Mouse (Mus musculus): ENCODE data around the gene Atp2a3. TPM values are rescaled to one million over a fixed set of nuclear protein-coding genes. Genes with fewer than 3 reads are reported as not detected.
A peak's percentile ranks its signal among the peaks of the same experiment; 100 is the strongest.

Atp2a3 gene
- polyA plus RNA-seq, 1 experiment from 2014 or later = 1.2 TPM

- Histone ChIP-seq H3K9ac (replicated peaks) (no peak overlapping the region), H3K4me3 (no peak overlapping the region), H3K4me1 (peaks cover 7% of the 10 kb centered on the region; the same call in 1 of the 2 replicates), H3K4me2 (replicated peaks) (no peak overlapping the region), H3K27ac (replicated peaks) (no peak overlapping the region), H3K27me3 (peaks cover 32% of the 10 kb centered on the region), H3K36me3 (no peaks in the 10 kb centered on the region), H3K9me3 (no peaks in the 10 kb centered on the region)
- 59% methylated on average over 7 of the region's 7 CpGs for WGBS
- ATAC-seq (ENCODE audit: low FRiP score, low read depth) = no peak
These were observed 63.4 kb downstream of the Atp2a3 start for GRCm38 (mm10) chr11:73024236-73024904.

GRCm38 (mm10) chr11:73026961-73027360 lies 66.0 kb downstream of the Atp2a3 start:
- Histone ChIP-seq H3K27ac (replicated peaks) (no peak overlapping the region), H3K4me2 (replicated peaks) (no peak overlapping the region), H3K9ac (replicated peaks) (no peak overlapping the region), H3K27me3 (peaks cover 13% of the 10 kb centered on the region), H3K4me1 (peaks cover 13% of the 10 kb centered on the region), H3K36me3 (no peaks in the 10 kb centered on the region), H3K9me3 (no peaks in the 10 kb centered on the region), H3K4me3 (no peak overlapping the region)
- WGBS = 57% methylated on average over 8 of the region's 8 CpGs
- no peak for ATAC-seq (ENCODE audit: low FRiP score, low read depth)

GRCm38 (mm10) chr11:73030821-73031498 lies 70.0 kb downstream of the Atp2a3 start:
- Histone ChIP-seq H3K9me3 (no peaks in the 10 kb centered on the region), H3K4me1 (peaks cover 9% of the 10 kb centered on the region), H3K27ac (replicated peaks) (peak overlapping the region; percentile 71), H3K27me3 (peaks cover 6% of the 10 kb centered on the region; the same call in 1 of the 2 replicates), H3K36me3 (no peaks in the 10 kb centered on the region), H3K9ac (replicated peaks) (peak overlapping the region; percentile 59; the same call in 1 of the 2 replicates), H3K4me2 (replicated peaks) (peak overlapping the region; percentile 55), H3K4me3 (peak overlapping the region; percentile 30)
- ATAC-seq (ENCODE audit: low FRiP score, low read depth) = peak; percentile 89
- WGBS = 30% methylated on average over 20 of the region's 20 CpGs

GRCm38 (mm10) chr11:73031536-73031935 lies 70.6 kb downstream of the Atp2a3 start:
- WGBS = 63% methylated on average over 5 of the region's 5 CpGs
- Histone ChIP-seq H3K4me2 (replicated peaks) (peak overlapping the region; percentile 55), H3K4me3 (peak overlapping the region; percentile 30; the same call in 1 of the 2 replicates)

GRCm38 (mm10) chr11:73036077-73036476 lies 75.1 kb downstream of the Atp2a3 start:
- Histone ChIP-seq H3K9ac (replicated peaks) (no peak overlapping the region), H3K4me1 (peaks cover 14% of the 10 kb centered on the region), H3K9me3 (no peaks in the 10 kb centered on the region), H3K4me3 (no peak overlapping the region), H3K4me2 (replicated peaks) (no peak overlapping the region), H3K36me3 (peaks cover 4% of the 10 kb centered on the region; the same call in 1 of the 2 replicates), H3K27me3 (peaks cover 6% of the 10 kb centered on the region; the same call in 1 of the 2 replicates), H3K27ac (replicated peaks) (no peak overlapping the region)
- ATAC-seq (ENCODE audit: low FRiP score, low read depth) = no peak
- 90% methylated on average over 7 of the region's 7 CpGs for WGBS

More at GRCm38 (mm10) chr11:73031536-73031935, 70.6 kb downstream of the Atp2a3 start:
- ATAC-seq (ENCODE audit: low FRiP score, low read depth) = 0 out of 2 replicates have a peak, but pooled peaks have one; percentile 10
- peaks cover 6% of the 10 kb centered on the region; the same call in 1 of the 2 replicates for H3K27me3 ChIP-seq
- peaks cover 9% of the 10 kb centered on the region for H3K4me1 ChIP-seq
- no peaks in the 10 kb centered on the region for H3K36me3 ChIP-seq
- no peak overlapping the region for H3K9ac ChIP-seq (replicated peaks)
- no peaks in the 10 kb centered on the region for H3K9me3 ChIP-seq
- peak overlapping the region; percentile 71 for H3K27ac ChIP-seq (replicated peaks)

- no peak overlapping the region for H3K4me3 ChIP-seq
- H3K4me2 ChIP-seq (replicated peaks) = no peak overlapping the region
- H3K4me1 ChIP-seq = 0 out of 2 replicates have a peak, but pooled peaks cover 6% of the 10 kb centered on the region
- no peak for ATAC-seq (ENCODE audit: low FRiP score, low read depth)
- H3K27me3 ChIP-seq = peaks cover 1% of the 10 kb centered on the region; the same call in 1 of the 2 replicates
- peaks cover 4% of the 10 kb centered on the region; the same call in 1 of the 2 replicates for H3K36me3 ChIP-seq
- no peaks in the 10 kb centered on the region for H3K9me3 ChIP-seq
- H3K27ac ChIP-seq (replicated peaks) = no peak overlapping the region
- 67% methylated on average over 6 of the region's 6 CpGs for WGBS
- H3K9ac ChIP-seq (replicated peaks) = no peak overlapping the region
These were observed 75.9 kb downstream of the Atp2a3 start for GRCm38 (mm10) chr11:73036889-73037288.

GRCm38 (mm10) chr11:73037691-73038090 lies 76.7 kb downstream of the Atp2a3 start:
- Histone ChIP-seq H3K9ac (replicated peaks) (no peak overlapping the region), H3K27me3 (no peaks in the 10 kb centered on the region), H3K9me3 (no peaks in the 10 kb centered on the region), H3K36me3 (peaks cover 4% of the 10 kb centered on the region; the same call in 1 of the 2 replicates), H3K4me1 (0 out of 2 replicates have a peak, but pooled peaks cover 6% of the 10 kb centered on the region), H3K4me2 (replicated peaks) (no peak overlapping the region), H3K4me3 (no peak overlapping the region), H3K27ac (replicated peaks) (no peak overlapping the region)
- WGBS = 89% methylated on average over 3 of the region's 3 CpGs
- ATAC-seq (ENCODE audit: low FRiP score, low read depth) = no peak

GRCm38 (mm10) chr11:73039102-73039799 lies 78.3 kb downstream of the Atp2a3 start:
- peak; percentile 39; the same call in 1 of the 2 replicates for ATAC-seq (ENCODE audit: low FRiP score, low read depth)
- Histone ChIP-seq H3K4me1 (0 out of 2 replicates have a peak, but pooled peaks cover 6% of the 10 kb centered on the region), H3K27me3 (no peaks in the 10 kb centered on the region), H3K9ac (replicated peaks) (no peak overlapping the region), H3K9me3 (no peaks in the 10 kb centered on the region), H3K27ac (replicated peaks) (no peak overlapping the region), H3K4me3 (no peak overlapping the region), H3K4me2 (replicated peaks) (no peak overlapping the region), H3K36me3 (peaks cover 4% of the 10 kb centered on the region; the same call in 1 of the 2 replicates)
- 64% methylated on average over 9 of the region's 9 CpGs for WGBS

Small RNAs within 50 kb of the gene (microRNA-seq; reads per million reads assigned to microRNA genes)
- not detected for gene Gm44467

Other genes starting within 250 kb of the Atp2a3 start
- 5.0 and 5.1 TPM in 2 replicates for gene Cyb5d2, start 165.0 kb upstream of the Atp2a3 start, polyA plus RNA-seq (2016; fragmentation: Nextera tagmentation; extraction: Ambion mirVana)
- gene Zzef1, start 164.9 kb upstream of the Atp2a3 start, polyA plus RNA-seq (2016; fragmentation: Nextera tagmentation; extraction: Ambion mirVana) = 11.9 and 12.7 TPM in 2 replicates
- gene P2rx1, start 37.9 kb downstream of the Atp2a3 start, polyA plus RNA-seq (2016; fragmentation: Nextera tagmentation; extraction: Ambion mirVana) = 0.64 and 0.88 TPM in 2 replicates
- gene Camkk1, start 57.8 kb downstream of the Atp2a3 start, polyA plus RNA-seq (2016; fragmentation: Nextera tagmentation; extraction: Ambion mirVana) = 10.2 and 11.6 TPM in 2 replicates
- gene Ncbp3, start 86.6 kb downstream of the Atp2a3 start, polyA plus RNA-seq (2016; fragmentation: Nextera tagmentation; extraction: Ambion mirVana) = 14.6 and 15.3 TPM in 2 replicates
- 0.39 and 0.42 TPM in 2 replicates for gene Itgae, start 129.4 kb downstream of the Atp2a3 start, polyA plus RNA-seq (2016; fragmentation: Nextera tagmentation; extraction: Ambion mirVana)
- 15.5 TPM in 2 replicates for gene Haspin, start 177.1 kb downstream of the Atp2a3 start, polyA plus RNA-seq (2016; fragmentation: Nextera tagmentation; extraction: Ambion mirVana)
- gene P2rx5, start 199.3 kb downstream of the Atp2a3 start, polyA plus RNA-seq (2016; fragmentation: Nextera tagmentation; extraction: Ambion mirVana) = 0.09 and 0.12 TPM in 2 replicates
- 119 and 123 TPM in 2 replicates for gene Emc6, start 215.9 kb downstream of the Atp2a3 start, polyA plus RNA-seq (2016; fragmentation: Nextera tagmentation; extraction: Ambion mirVana)
- gene Tax1bp3, start 215.9 kb downstream of the Atp2a3 start, polyA plus RNA-seq (2016; fragmentation: Nextera tagmentation; extraction: Ambion mirVana) = 172 and 182 TPM in 2 replicates
- 20.6 and 23.1 TPM in 2 replicates for gene Ctns, start 237.9 kb downstream of the Atp2a3 start, polyA plus RNA-seq (2016; fragmentation: Nextera tagmentation; extraction: Ambion mirVana)
- 1.4 and 1.5 TPM in 2 replicates for gene Shpk, start 238.3 kb downstream of the Atp2a3 start, polyA plus RNA-seq (2016; fragmentation: Nextera tagmentation; extraction: Ambion mirVana)